Mouse (Mus musculus) hindbrain, embryonic 11.5 days (tissue): ENCODE results near the gene Gm28374. TPM values are rescaled to one million over a fixed set of nuclear protein-coding genes. Genes with fewer than 3 reads are reported as not detected.
"Not testable (repeated sequence)": the region's sequence is repeated elsewhere in the genome, so short reads cannot be mapped to it uniquely, and the experiment has no call there.

Source experiments
- ATAC-seq: fragments of 200-750 bp; cut with Nextera tagmentation; 2 replicates; pipeline ENCODE4 v1.8.0; 2017; ENCODE audit warnings: mild to moderate bottlenecking, moderate TSS enrichment, moderate library complexity; ENCODE audit not compliant: low FRiP score
- DNase-seq: peaks from one replicate; pipeline ENCODE4 v3.0.0-alpha.2; 2015; ENCODE audit warnings: low spot score
- H3K27ac ChIP-seq: fragments of 300-500 bp; sonication (generic); 2 replicates; pipeline ENCODE4 v1.5.1; 2014; ENCODE audit warnings: mild to moderate bottlenecking, low read depth, low read length
- H3K27me3 ChIP-seq: fragments of 300-500 bp; sonication (generic); 2 replicates; pipeline ENCODE4 v1.6.1; 2014; ENCODE audit warnings: mild to moderate bottlenecking, low read length, moderate library complexity, mixed read lengths; ENCODE audit not compliant: control insufficient read depth, insufficient read depth
- H3K36me3 ChIP-seq: fragments of 300-500 bp; sonication (generic); 2 replicates; pipeline ENCODE4 v1.6.1; 2014; ENCODE audit warnings: mild to moderate bottlenecking, low read length, moderate library complexity, mixed read lengths; ENCODE audit not compliant: control insufficient read depth, insufficient read depth
- H3K4me1 ChIP-seq: fragments of 300-500 bp; sonication (generic); replicated peaks from 2 replicates; pipeline ENCODE4 v1.6.1; 2014; ENCODE audit warnings: low read length, mixed read lengths; ENCODE audit not compliant: control insufficient read depth, insufficient read depth
- H3K4me2 ChIP-seq: fragments of 300-500 bp; sonication (generic); replicated peaks from 2 replicates; pipeline ENCODE4 v1.6.1; 2014; ENCODE audit warnings: mild to moderate bottlenecking, low read depth, low read length
- H3K4me3 ChIP-seq: fragments of 300-500 bp; sonication (generic); 2 replicates; pipeline ENCODE4 v1.5.1; 2014; ENCODE audit warnings: low read depth, low read length
- H3K9ac ChIP-seq: fragments of 300-500 bp; sonication (generic); 2 replicates; pipeline ENCODE4 v1.6.1; 2014; ENCODE audit warnings: low read depth, low read length
- H3K9me3 ChIP-seq: fragments of 300-500 bp; sonication (generic); 2 replicates; pipeline ENCODE4 v1.6.1; 2016; ENCODE audit warnings: low read length; ENCODE audit not compliant: control insufficient read depth
- WGBS: fragments of 180-500 bp; shearing (Covaris S2); extraction: QIAGEN DNeasy Blood & Tissue Kit; methylation state at CpG from one replicate; pipeline ENCODE4 v1.1.7; 2014; 5-methylcytosine and 5-hydroxymethylcytosine counted together
- polyA plus RNA-seq: library from polyadenylated mRNA; unstranded; fragments of >200 nt; fragmentation: Nextera tagmentation; extraction: Ambion mirVana; gene quantifications from 2 replicates; pipeline ENCODE4 v1.2.1, GENCODE M21; 2014

Gene Gm28374
- polyA plus RNA-seq, 1 experiment from 2014 or later = 1.7 TPM

- DNase-seq (no peak), ATAC-seq (no peak)
- H3K4me1 ChIP-seq = peaks cover 6% of the 10 kb centered on the region; the same call in 1 of the 2 replicates
- no peak overlapping the region for H3K4me3 ChIP-seq
- H3K9ac ChIP-seq = no peak overlapping the region
- peaks cover 34% of the 10 kb centered on the region for H3K36me3 ChIP-seq
- H3K27me3 ChIP-seq = no peaks in the 10 kb centered on the region
- WGBS = 89% methylated on average over 5 of the region's 5 CpGs
- no peaks in the 10 kb centered on the region for H3K9me3 ChIP-seq
- no peak overlapping the region for H3K4me2 ChIP-seq
- H3K27ac ChIP-seq = no peak overlapping the region
These were observed 27.8 kb downstream of the Gm28374 start for GRCm38 (mm10) chr19:6054296-6054695.

GRCm38 (mm10) chr19:6052516-6052915, 29.5 kb downstream of the Gm28374 start:
- no peak overlapping the region for H3K27ac ChIP-seq
- DNase-seq (no peak), ATAC-seq (no peak)
- H3K4me3 ChIP-seq = no peak overlapping the region
- H3K4me1 ChIP-seq = peaks cover 8% of the 10 kb centered on the region
- peaks cover 39% of the 10 kb centered on the region for H3K36me3 ChIP-seq
- no peaks in the 10 kb centered on the region for H3K9me3 ChIP-seq
- no peak overlapping the region for H3K9ac ChIP-seq
- 91% methylated on average over 7 of the region's 7 CpGs for WGBS
- no peaks in the 10 kb centered on the region for H3K27me3 ChIP-seq
- no peak overlapping the region for H3K4me2 ChIP-seq

- peaks cover 39% of the 10 kb centered on the region for H3K36me3 ChIP-seq
- DNase-seq (no peak), ATAC-seq (no peak)
- H3K27ac ChIP-seq = no peak overlapping the region
- H3K4me3 ChIP-seq = no peak overlapping the region
- no peaks in the 10 kb centered on the region for H3K27me3 ChIP-seq
- 90% methylated on average over 11 of the region's 11 CpGs for WGBS
- H3K4me2 ChIP-seq = no peak overlapping the region
- peaks cover 8% of the 10 kb centered on the region for H3K4me1 ChIP-seq
- H3K9ac ChIP-seq = no peak overlapping the region
- no peaks in the 10 kb centered on the region for H3K9me3 ChIP-seq
These were observed 33.2 kb downstream of the Gm28374 start for GRCm38 (mm10) chr19:6048681-6049410.

- no peak overlapping the region for H3K27ac ChIP-seq
- H3K27me3 ChIP-seq = no peaks in the 10 kb centered on the region
- no peaks in the 10 kb centered on the region for H3K9me3 ChIP-seq
- ATAC-seq (no peak), DNase-seq (no peak)
- peak overlapping the region; percentile 96 for H3K4me2 ChIP-seq
- H3K4me3 ChIP-seq = peak overlapping the region; percentile 93
- peak overlapping the region; percentile 91 for H3K9ac ChIP-seq
- WGBS = 89% methylated on average over 8 of the region's 8 CpGs
- H3K36me3 ChIP-seq = peaks cover 33% of the 10 kb centered on the region
- H3K4me1 ChIP-seq = peaks cover 8% of the 10 kb centered on the region
These were observed 34.2 kb downstream of the Gm28374 start for GRCm38 (mm10) chr19:6047899-6048166.

GRCm38 (mm10) chr19:6047154-6047898, 34.7 kb downstream of the Gm28374 start:
- peak overlapping the region; percentile 96 for H3K4me2 ChIP-seq
- ATAC-seq (peak; percentile 31), DNase-seq (no peak)
- H3K9me3 ChIP-seq = no peaks in the 10 kb centered on the region
- H3K36me3 ChIP-seq = peaks cover 28% of the 10 kb centered on the region
- H3K27ac ChIP-seq = peak overlapping the region; percentile 97
- no peaks in the 10 kb centered on the region for H3K27me3 ChIP-seq
- peak overlapping the region; percentile 93 for H3K4me3 ChIP-seq
- 2% methylated on average over 44 of the region's 44 CpGs for WGBS
- H3K9ac ChIP-seq = peak overlapping the region; percentile 91
- H3K4me1 ChIP-seq = peaks cover 8% of the 10 kb centered on the region

GRCm38 (mm10) chr19:6046294-6047153, 35.5 kb downstream of the Gm28374 start, which contains the start of gene Syvn1:
Syvn1 (plus strand) TSS chr19:6046576.
- Histone ChIP-seq H3K27ac (peak within 1 kb of the TSS; percentile 97), H3K4me1 (peaks cover 8% of the 10 kb centered on the region), H3K4me2 (peak within 1 kb of the TSS; percentile 96), H3K9me3 (no peaks in the 10 kb centered on the region), H3K4me3 (peak within 1 kb of the TSS; percentile 93), H3K9ac (peak within 1 kb of the TSS; percentile 91), H3K36me3 (peaks cover 22% of the 10 kb centered on the region), H3K27me3 (no peaks in the 10 kb centered on the region)
- peak; percentile 92 for ATAC-seq
- WGBS = under 1% methylated on average over 64 of the region's 65 CpGs
- peak; percentile 94 for DNase-seq

GRCm38 (mm10) chr19:6045366-6046293, 36.4 kb downstream of the Gm28374 start:
- ATAC-seq = peak; percentile 46
- H3K9ac ChIP-seq = peak overlapping the region; percentile 91
- H3K27ac ChIP-seq = peak overlapping the region; percentile 97
- peaks cover 8% of the 10 kb centered on the region for H3K4me1 ChIP-seq
- WGBS = 24% methylated on average over 20 of the region's 20 CpGs
- H3K36me3 ChIP-seq = peaks cover 13% of the 10 kb centered on the region; the same call in 1 of the 2 replicates
- H3K4me2 ChIP-seq = peak overlapping the region; percentile 96
- H3K27me3 ChIP-seq = no peaks in the 10 kb centered on the region
- no peak for DNase-seq
- peak overlapping the region; percentile 93 for H3K4me3 ChIP-seq
- H3K9me3 ChIP-seq = no peaks in the 10 kb centered on the region

GRCm38 (mm10) chr19:6044102-6044501, 38.0 kb downstream of the Gm28374 start:
- 70% methylated on average over 4 of the region's 4 CpGs for WGBS
- not testable (repeated sequence) for ATAC-seq, H3K9me3 ChIP-seq, H3K4me1 ChIP-seq, H3K4me2 ChIP-seq, DNase-seq, H3K36me3 ChIP-seq, H3K27ac ChIP-seq, H3K9ac ChIP-seq, H3K27me3 ChIP-seq, H3K4me3 ChIP-seq
